Mouse (Mus musculus) frontal cortex, adult 2 months (tissue): ENCODE results near the gene Cavin1. TPM values are rescaled to one million over a fixed set of nuclear protein-coding genes. Genes with fewer than 3 reads are reported as not detected.

Experiments used
- DNase-seq, 2 experiments: peaks; one replicate each; pipeline ENCODE4 v3.0.0; 2022; ENCODE audit warnings: low spot score in 1 of 2; ENCODE audit errors: extremely low spot score in 1 of 2
- polyA plus RNA-seq: library from polyadenylated mRNA; depleted of rRNA; stranded (reverse); fragments of >200 nt; gene quantifications from 2 replicates; pipeline ENCODE4 v1.2.3, GENCODE M21; 2012; rRNA removed

Gene Cavin1
- polyA plus RNA-seq, 1 experiment: 21.0 TPM

- no peak for DNase-seq
Observed at GRCm38 (mm10) chr11:100918007-100918406, 52.7 kb downstream of the Cavin1 start.

DNA sequence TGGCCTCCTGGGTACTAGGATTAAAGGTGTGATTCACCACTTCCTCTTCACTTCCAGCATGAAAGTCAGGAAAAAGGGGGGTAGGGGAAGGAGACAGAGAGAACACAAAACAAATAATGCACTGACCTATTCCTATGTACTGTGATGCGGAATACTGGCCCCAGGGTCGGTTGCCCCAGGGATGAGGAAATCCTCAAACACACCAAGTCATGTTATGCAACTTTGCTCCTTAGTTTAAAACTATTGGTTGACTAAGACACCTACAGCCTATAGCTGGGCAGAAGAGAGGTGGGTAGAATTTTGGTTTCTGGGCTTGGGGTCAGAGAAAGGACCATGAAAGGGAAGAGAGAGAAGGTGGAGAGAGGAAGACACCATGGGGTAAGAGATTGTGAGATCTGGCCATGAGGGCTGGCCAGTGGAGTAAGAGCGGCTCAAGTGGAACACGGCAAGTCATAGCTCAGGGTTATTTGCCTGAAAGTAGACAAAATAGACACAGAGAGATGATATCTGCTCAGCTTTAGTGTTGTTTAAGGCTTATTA, 54.2 kb downstream of the Cavin1 start:
- no peak for DNase-seq

DNA sequence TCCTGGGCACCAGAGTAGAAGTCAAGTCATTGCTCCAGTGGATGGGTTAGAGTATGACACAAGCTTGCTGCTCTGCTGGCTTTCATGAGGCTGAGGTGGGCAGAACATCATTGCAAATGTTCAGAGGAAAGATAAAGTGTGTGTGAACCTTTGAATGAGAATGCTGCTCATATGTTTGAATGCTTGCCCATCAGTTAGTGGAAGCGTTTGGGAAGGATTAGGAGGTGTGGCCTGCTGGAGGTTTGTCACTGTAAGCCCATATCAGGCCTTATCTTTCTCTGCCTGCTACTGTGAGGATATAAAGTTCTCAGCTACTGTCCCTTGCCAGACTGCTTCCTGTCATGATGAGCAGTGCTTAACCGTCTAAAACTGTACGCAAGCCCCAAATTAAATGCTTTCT, 55.6 kb downstream of the Cavin1 start:
- no peak for DNase-seq

DNA sequence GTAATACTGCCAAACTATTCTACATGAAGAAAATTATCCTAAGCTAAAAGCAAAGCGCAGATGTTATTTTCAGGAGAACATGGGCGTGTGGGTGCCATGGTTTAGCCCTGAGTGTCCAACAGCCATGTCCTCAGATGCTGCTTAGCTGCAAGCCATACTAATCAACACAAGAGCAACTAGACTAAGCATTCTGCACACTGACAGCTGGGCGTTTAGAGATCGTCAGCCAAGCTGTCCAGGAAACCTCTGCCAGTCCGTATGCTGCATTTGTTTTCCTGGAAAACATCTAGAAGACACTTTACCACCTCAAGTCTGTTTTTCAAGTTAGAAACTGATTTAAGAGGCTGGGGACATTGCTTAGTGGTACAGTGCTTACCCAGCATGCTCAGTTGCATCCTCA, 56.3 kb downstream of the Cavin1 start:
- no peak for DNase-seq

DNA sequence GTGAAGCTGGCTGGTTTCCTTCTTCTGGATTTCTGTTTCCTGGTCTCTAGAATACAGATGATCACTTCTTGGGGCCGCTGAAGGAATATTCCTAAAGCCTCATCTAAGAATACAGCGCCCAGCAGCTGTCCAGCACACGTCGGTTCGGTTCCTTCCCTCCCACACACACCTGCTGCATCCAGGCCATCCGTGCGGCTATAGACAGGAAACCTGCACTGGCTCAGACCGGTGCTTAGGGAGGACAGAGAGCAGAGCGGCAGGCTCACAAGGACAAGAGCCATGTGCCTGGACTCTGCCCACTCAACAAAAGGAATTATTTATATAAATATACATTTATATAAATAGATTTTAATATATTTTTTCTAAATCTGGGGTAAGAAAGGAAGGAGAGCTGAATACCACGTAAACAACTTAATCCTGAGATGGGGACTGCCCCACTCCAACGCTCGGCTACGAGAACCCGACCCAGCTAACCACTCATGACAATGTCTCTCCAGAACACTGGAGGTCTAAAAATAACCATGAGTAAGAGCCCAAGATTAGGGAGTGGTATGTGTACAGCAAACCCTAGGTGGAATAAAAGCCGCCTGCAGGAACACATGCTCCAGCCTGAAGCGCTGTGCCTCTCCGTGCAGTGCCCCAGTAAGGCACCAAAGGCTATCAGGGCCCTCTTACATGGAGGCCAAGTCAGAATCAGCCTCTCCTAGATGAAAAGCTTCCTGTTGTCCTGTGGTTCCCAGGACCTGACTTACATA, 58.1 kb downstream of the Cavin1 start:
- DNase-seq: no peak

DNA sequence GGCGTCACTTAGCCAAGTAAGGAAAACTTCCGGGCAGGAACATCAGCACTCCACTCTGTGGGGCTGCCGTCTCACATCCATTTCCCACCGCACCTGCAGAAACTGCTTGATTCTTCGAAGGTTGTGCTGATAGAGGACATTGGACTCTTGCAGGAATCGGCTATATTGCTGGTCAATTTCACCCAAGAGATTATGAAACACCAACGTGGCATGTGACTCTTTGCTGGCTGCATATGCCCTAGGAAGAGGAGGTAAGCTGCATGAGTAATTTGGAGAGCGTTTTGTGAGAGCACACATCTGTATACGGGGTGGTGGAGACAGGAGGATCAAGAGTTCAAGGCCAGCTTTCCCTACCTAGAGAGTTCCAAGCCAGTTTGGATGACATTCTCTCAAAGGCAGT, 62.1 kb downstream of the Cavin1 start:
- no peak for DNase-seq

GRCm38 (mm10) chr11:100908112-100908511, 62.6 kb downstream of the Cavin1 start:
- DNase-seq: no peak

DNA sequence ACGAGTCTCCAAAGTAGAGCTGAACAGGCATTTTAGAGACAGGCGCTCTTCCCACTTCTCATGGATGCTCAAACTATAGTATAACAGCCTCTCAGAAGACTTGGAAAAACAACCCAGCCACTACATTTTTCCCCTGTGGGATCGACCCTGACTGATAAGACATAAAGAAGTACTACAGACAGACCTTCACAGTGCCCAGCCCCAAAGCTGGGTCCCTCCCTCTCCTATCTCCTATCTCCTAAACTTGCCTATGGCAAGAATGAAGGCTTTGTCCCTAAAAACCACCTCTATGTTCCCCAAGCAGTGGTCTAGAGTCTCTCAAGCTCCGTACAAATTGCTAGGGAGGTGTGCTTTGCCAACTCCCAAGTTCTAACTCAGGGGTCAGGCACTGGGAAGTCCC, 63.8 kb downstream of the Cavin1 start:
- DNase-seq: no peak

Other genes with a start within 250 kb of the Cavin1 start
- 205 and 221 TPM in 2 replicates for gene Rab5c, start 232.7 kb downstream of the Cavin1 start, polyA plus RNA-seq
- 15.8 and 19.2 TPM in 2 replicates for gene Kcnh4, start 210.9 kb downstream of the Cavin1 start, polyA plus RNA-seq
- 0.50 and 0.62 TPM in 2 replicates for gene Hcrt, start 208.0 kb downstream of the Cavin1 start, polyA plus RNA-seq
- 7.7 and 9.3 TPM in 2 replicates for gene Ghdc, start 199.9 kb downstream of the Cavin1 start, polyA plus RNA-seq
- 28.7 and 29.6 TPM in 2 replicates for gene Stat5b, start 120.2 kb downstream of the Cavin1 start, polyA plus RNA-seq
- gene Stat5a, start 111.5 kb downstream of the Cavin1 start, polyA plus RNA-seq: 3.4 and 3.7 TPM in 2 replicates
- 49.1 TPM in 2 replicates for gene Stat3, start 31.3 kb downstream of the Cavin1 start, polyA plus RNA-seq
- gene Atp6v0a1, start 38.6 kb upstream of the Cavin1 start, polyA plus RNA-seq: 312 and 317 TPM in 2 replicates
- gene Naglu, start 99.1 kb upstream of the Cavin1 start, polyA plus RNA-seq: 11.8 and 13.0 TPM in 2 replicates
- 0.46 and 0.55 TPM in 2 replicates for gene Hsd17b1, start 107.5 kb upstream of the Cavin1 start, polyA plus RNA-seq
- 30.8 and 34.1 TPM in 2 replicates for gene Coasy, start 111.7 kb upstream of the Cavin1 start, polyA plus RNA-seq
- gene Mlx, start 116.4 kb upstream of the Cavin1 start, polyA plus RNA-seq: 52.0 and 56.0 TPM in 2 replicates
- gene Psmc3ip, start 124.5 kb upstream of the Cavin1 start, polyA plus RNA-seq: 5.6 and 7.8 TPM in 2 replicates
- gene Retreg3, start 149.0 kb upstream of the Cavin1 start, polyA plus RNA-seq: 66.2 and 66.5 TPM in 2 replicates
- gene Tubg1, start 149.1 kb upstream of the Cavin1 start, polyA plus RNA-seq: 21.5 and 24.7 TPM in 2 replicates
- gene Tubg2, start 185.0 kb upstream of the Cavin1 start, polyA plus RNA-seq: 56.4 and 58.0 TPM in 2 replicates
- 65.8 TPM in 2 replicates for gene Cntnap1, start 199.6 kb upstream of the Cavin1 start, polyA plus RNA-seq
- 15.8 and 17.9 TPM in 2 replicates for gene Plekhh3, start 200.5 kb upstream of the Cavin1 start, polyA plus RNA-seq
- 0.36 and 0.42 TPM in 2 replicates for gene Ccr10, start 204.6 kb upstream of the Cavin1 start, polyA plus RNA-seq